Mouse (Mus musculus) ES-Bruce4 (cell line): ENCODE results near the gene Tbc1d23. TPM values are rescaled to one million over a fixed set of nuclear protein-coding genes. Genes with fewer than 3 reads are reported as not detected.

Source experiments
- H3K27ac ChIP-seq: 2 replicates; pipeline ENCODE4 v1.5.1; 2012; ENCODE audit warnings: low read length, inconsistent platforms; ENCODE audit not compliant: insufficient read depth
- H3K27me3 ChIP-seq: 2 replicates; pipeline ENCODE4 v1.6.1; 2012; ENCODE audit warnings: mild to moderate bottlenecking, low read length, inconsistent platforms; ENCODE audit not compliant: control insufficient read depth, poor library complexity, insufficient read depth, severe bottlenecking
- H3K36me3 ChIP-seq: 2 replicates; pipeline ENCODE4 v1.6.1; 2012; ENCODE audit warnings: inconsistent platforms, mild to moderate bottlenecking, low read length, moderate library complexity; ENCODE audit not compliant: control insufficient read depth, poor library complexity, insufficient read depth, severe bottlenecking
- H3K4me1 ChIP-seq: one replicate; pipeline ENCODE4 v1.8.1; 2011; ENCODE audit warnings: low read length; ENCODE audit not compliant: control insufficient read depth, insufficient read depth
- H3K4me3 ChIP-seq: 2 replicates; pipeline ENCODE4 v1.5.1; 2011; ENCODE audit warnings: low read depth, mild to moderate bottlenecking, low read length
- H3K9ac ChIP-seq: 2 replicates; pipeline ENCODE4 v1.6.1; 2012; ENCODE audit warnings: low read depth, mild to moderate bottlenecking, inconsistent platforms; ENCODE audit not compliant: poor library complexity, severe bottlenecking
- H3K9me3 ChIP-seq: replicated peaks from 2 replicates; pipeline ENCODE4 v1.6.1; 2012; ENCODE audit warnings: mild to moderate bottlenecking, low read length, inconsistent platforms; ENCODE audit not compliant: control insufficient read depth, poor library complexity, insufficient read depth, severe bottlenecking
- CTCF ChIP-seq: IDR thresholded peaks from one replicate; pipeline ENCODE4 v1.8.1; 2011; ENCODE audit warnings: low read depth, low read length
- EP300 ChIP-seq: IDR thresholded peaks from 2 replicates; pipeline ENCODE4 v1.6.1; 2011; ENCODE audit warnings: low read depth, low read length; ENCODE audit not compliant: insufficient read depth
- POLR2A ChIP-seq: IDR thresholded peaks from one replicate; pipeline ENCODE4 v1.8.1; 2011; ENCODE audit warnings: low read length; ENCODE audit not compliant: insufficient read depth
- polyA plus RNA-seq: library from polyadenylated mRNA; stranded (reverse); fragments of >200 nt; gene quantifications from 2 replicates; pipeline ENCODE4 v1.2.4, GENCODE M21; 2011; ENCODE audit warnings: low read depth; ENCODE audit not compliant: missing spikeins, insufficient read depth, insufficient read length

Gene Tbc1d23
- polyA plus RNA-seq, 1 experiment = 35.5 TPM

- H3K27me3 ChIP-seq = no peaks in the 10 kb centered on the region
- no peak overlapping the region for H3K9ac ChIP-seq
- no peaks in the 10 kb centered on the region for H3K9me3 ChIP-seq
- no peaks in the 10 kb centered on the region for H3K4me1 ChIP-seq
- no peak overlapping the region for H3K4me3 ChIP-seq
- H3K36me3 ChIP-seq = peaks cover 62% of the 10 kb centered on the region
- no peak for TF ChIP-seq EP300
- no peak for TF ChIP-seq CTCF
- no peak for TF ChIP-seq POLR2A
- H3K27ac ChIP-seq = no peak overlapping the region
Measured at GRCm38 (mm10) chr16:57151437-57151836, 79.9 kb downstream of the Tbc1d23 start.

- Histone ChIP-seq H3K9ac (no peak overlapping the region), H3K9me3 (no peaks in the 10 kb centered on the region), H3K27me3 (no peaks in the 10 kb centered on the region), H3K36me3 (peaks cover 62% of the 10 kb centered on the region), H3K27ac (no peak overlapping the region), H3K4me1 (no peaks in the 10 kb centered on the region), H3K4me3 (no peak overlapping the region)
- no peak for TF ChIP-seq POLR2A
- no peak for TF ChIP-seq EP300
- no peak for TF ChIP-seq CTCF
Measured at GRCm38 (mm10) chr16:57144741-57145140, 86.6 kb downstream of the Tbc1d23 start.

DNA sequence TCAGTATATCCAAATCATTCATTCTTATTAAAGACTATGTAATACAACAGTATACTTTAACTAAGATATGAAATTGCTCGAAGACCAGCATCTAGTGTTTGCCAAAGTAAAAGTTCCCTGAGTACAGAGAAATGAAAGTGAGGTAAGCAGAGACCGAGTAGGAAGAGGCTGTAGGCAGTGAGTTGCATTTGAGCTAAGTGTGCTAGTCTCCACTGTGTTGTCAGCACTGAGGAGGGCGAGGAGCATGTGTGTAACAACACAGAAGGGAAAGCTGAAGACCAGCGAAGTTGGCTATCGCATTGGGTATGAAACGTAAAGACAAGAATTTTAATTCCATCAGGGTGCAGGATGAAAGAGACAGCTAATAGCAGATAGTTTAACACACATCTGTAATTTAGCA is 97.7 kb downstream of the Tbc1d23 start:
- Histone ChIP-seq H3K27me3 (no peaks in the 10 kb centered on the region), H3K4me1 (peaks cover 2% of the 10 kb centered on the region), H3K9me3 (no peaks in the 10 kb centered on the region), H3K9ac (no peak overlapping the region), H3K4me3 (no peak overlapping the region), H3K27ac (no peak overlapping the region), H3K36me3 (peaks cover 48% of the 10 kb centered on the region)
- no peak for TF ChIP-seq CTCF
- TF ChIP-seq EP300 = no peak
- TF ChIP-seq POLR2A = no peak

- H3K36me3 ChIP-seq = peaks cover 45% of the 10 kb centered on the region
- no peak overlapping the region for H3K27ac ChIP-seq
- TF ChIP-seq CTCF (no peak), EP300 (no peak), POLR2A (no peak)
- peaks cover 2% of the 10 kb centered on the region for H3K4me1 ChIP-seq
- no peaks in the 10 kb centered on the region for H3K27me3 ChIP-seq
- no peak overlapping the region for H3K9ac ChIP-seq
- no peaks in the 10 kb centered on the region for H3K9me3 ChIP-seq
- no peak overlapping the region for H3K4me3 ChIP-seq
Measured at GRCm38 (mm10) chr16:57132326-57132725, 99.0 kb downstream of the Tbc1d23 start.

GRCm38 (mm10) chr16:57131544-57131943 is 99.8 kb downstream of the Tbc1d23 start:
- H3K9ac ChIP-seq = no peak overlapping the region; the same call in 1 of the 2 replicates
- H3K9me3 ChIP-seq = no peaks in the 10 kb centered on the region
- H3K27me3 ChIP-seq = no peaks in the 10 kb centered on the region
- peaks cover 2% of the 10 kb centered on the region for H3K4me1 ChIP-seq
- no peak for TF ChIP-seq CTCF
- peaks cover 37% of the 10 kb centered on the region for H3K36me3 ChIP-seq
- peak overlapping the region; percentile 48 for H3K27ac ChIP-seq
- no peak overlapping the region for H3K4me3 ChIP-seq

DNA sequence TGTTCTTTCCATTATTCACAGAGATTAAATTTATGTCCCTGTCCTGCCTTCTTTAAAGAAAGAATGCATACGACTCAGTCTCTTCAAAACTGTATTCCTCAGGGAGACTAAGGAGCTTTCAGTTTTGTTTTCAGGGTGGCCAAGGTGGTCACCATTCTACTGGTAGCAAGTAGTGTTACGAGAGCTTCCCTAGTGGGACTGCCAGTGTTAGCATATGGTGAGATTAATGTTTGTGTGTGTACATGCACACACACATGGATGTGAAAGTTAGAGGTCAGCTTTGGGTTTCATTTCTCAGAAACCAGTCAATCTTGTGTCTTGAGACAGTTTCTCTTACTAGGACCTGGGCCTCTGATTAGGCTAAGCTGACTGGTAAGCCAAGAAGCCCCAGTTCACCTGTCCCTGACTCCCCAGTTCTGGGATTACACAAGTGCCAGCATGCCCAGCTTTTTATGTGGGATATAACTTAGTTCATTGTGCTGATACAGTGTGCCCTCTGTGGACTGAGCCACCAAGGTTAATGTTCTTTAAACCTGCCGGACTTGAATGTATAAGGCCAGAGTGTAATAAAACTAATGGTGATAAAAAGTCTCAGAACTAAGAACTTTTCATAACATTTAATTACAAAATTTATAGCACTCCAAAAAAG is 100.4 kb downstream of the Tbc1d23 start:
- Histone ChIP-seq H3K27ac (peak overlapping the region; percentile 93), H3K4me3 (no peak overlapping the region), H3K4me1 (peaks cover 2% of the 10 kb centered on the region), H3K36me3 (peaks cover 31% of the 10 kb centered on the region), H3K27me3 (no peaks in the 10 kb centered on the region), H3K9ac (no peak overlapping the region; the same call in 1 of the 2 replicates), H3K9me3 (no peaks in the 10 kb centered on the region)
- TF ChIP-seq EP300 = no peak
- no peak for TF ChIP-seq CTCF
- no peak for TF ChIP-seq POLR2A
